Mouse (Mus musculus) limb, embryonic 14.5 days (tissue): ENCODE results near the gene Prkn. TPM values are rescaled to one million over a fixed set of nuclear protein-coding genes. Genes with fewer than 3 reads are reported as not detected.

Source experiments
- ATAC-seq: fragments of 200-750 bp; cut with Nextera tagmentation; 2 replicates; pipeline ENCODE4 v1.8.0; 2017; ENCODE audit warnings: low read depth, moderate number of reproducible peaks, moderate TSS enrichment; ENCODE audit not compliant: low FRiP score
- DNase-seq: peaks from one replicate; pipeline ENCODE4 v3.0.0-alpha.2; 2015; ENCODE audit warnings: low spot score
- H3K27ac ChIP-seq: fragments of 300-500 bp; sonication (generic); replicated peaks from 2 replicates; pipeline ENCODE4 v1.5.1; 2014; ENCODE audit warnings: low read depth, mild to moderate bottlenecking, low read length, moderate library complexity, mixed read lengths
- H3K27me3 ChIP-seq: fragments of 300-500 bp; sonication (generic); 2 replicates; pipeline ENCODE4 v1.6.1; 2014; ENCODE audit warnings: low read length, mixed read lengths; ENCODE audit not compliant: control insufficient read depth, insufficient read depth
- H3K36me3 ChIP-seq: fragments of 300-500 bp; sonication (generic); 2 replicates; pipeline ENCODE4 v1.6.1; 2014; ENCODE audit warnings: mild to moderate bottlenecking, low read length, moderate library complexity, mixed read lengths; ENCODE audit not compliant: control insufficient read depth, insufficient read depth
- H3K4me1 ChIP-seq: fragments of 300-500 bp; sonication (generic); 2 replicates; pipeline ENCODE4 v1.6.1; 2014; ENCODE audit warnings: antibody characterized with exemption, low read length, mixed read lengths; ENCODE audit not compliant: control insufficient read depth, insufficient read depth
- H3K4me2 ChIP-seq: fragments of 300-500 bp; sonication (generic); replicated peaks from 2 replicates; pipeline ENCODE4 v1.6.1; 2014; ENCODE audit warnings: low read depth, mild to moderate bottlenecking, low read length, moderate library complexity; ENCODE audit not compliant: severe bottlenecking
- H3K4me3 ChIP-seq: fragments of 300-500 bp; sonication (generic); replicated peaks from 2 replicates; pipeline ENCODE4 v1.5.1; 2014; ENCODE audit warnings: low read length
- H3K9ac ChIP-seq: fragments of 300-500 bp; sonication (generic); 2 replicates; pipeline ENCODE4 v1.6.1; 2014; ENCODE audit warnings: mild to moderate bottlenecking, low read depth, low read length, moderate library complexity; ENCODE audit not compliant: severe bottlenecking
- H3K9me3 ChIP-seq: fragments of 300-500 bp; sonication (generic); 2 replicates; pipeline ENCODE4 v1.6.1; 2016; ENCODE audit warnings: low read length; ENCODE audit not compliant: control insufficient read depth
- POLR2A ChIP-seq: fragments of 200-500 bp; IDR thresholded peaks from 2 replicates; pipeline ENCODE4 v1.8.0; 2012; ENCODE audit warnings: inconsistent platforms, mild to moderate bottlenecking, moderate library complexity, borderline replicate concordance; ENCODE audit not compliant: insufficient read depth, insufficient read length; ENCODE audit errors: extremely low read depth
- WGBS: fragments of 180-500 bp; shearing (Covaris S2); extraction: QIAGEN DNeasy Blood & Tissue Kit; methylation state at CpG from one replicate; pipeline ENCODE4 v1.1.7; 2014; 5-methylcytosine and 5-hydroxymethylcytosine counted together
- polyA plus RNA-seq, 2 experiments: library from polyadenylated mRNA; depleted of rRNA in 1 of 2; stranded (reverse) in 1 of 2; unstranded in 1 of 2; fragments of >200 nt; fragmentation: Nextera tagmentation in 1 of 2; extraction: Ambion mirVana in 1 of 2; gene quantifications; 2 replicates each; pipeline versions ENCODE4 v1.2.1 to v1.2.3; 2012 to 2014

Prkn gene
- polyA plus RNA-seq (2012; rRNA removed): 2.0 and 2.3 TPM in 2 replicates
- polyA plus RNA-seq (2014; fragmentation: Nextera tagmentation; extraction: Ambion mirVana): 1.8 and 2.7 TPM in 2 replicates

DNA sequence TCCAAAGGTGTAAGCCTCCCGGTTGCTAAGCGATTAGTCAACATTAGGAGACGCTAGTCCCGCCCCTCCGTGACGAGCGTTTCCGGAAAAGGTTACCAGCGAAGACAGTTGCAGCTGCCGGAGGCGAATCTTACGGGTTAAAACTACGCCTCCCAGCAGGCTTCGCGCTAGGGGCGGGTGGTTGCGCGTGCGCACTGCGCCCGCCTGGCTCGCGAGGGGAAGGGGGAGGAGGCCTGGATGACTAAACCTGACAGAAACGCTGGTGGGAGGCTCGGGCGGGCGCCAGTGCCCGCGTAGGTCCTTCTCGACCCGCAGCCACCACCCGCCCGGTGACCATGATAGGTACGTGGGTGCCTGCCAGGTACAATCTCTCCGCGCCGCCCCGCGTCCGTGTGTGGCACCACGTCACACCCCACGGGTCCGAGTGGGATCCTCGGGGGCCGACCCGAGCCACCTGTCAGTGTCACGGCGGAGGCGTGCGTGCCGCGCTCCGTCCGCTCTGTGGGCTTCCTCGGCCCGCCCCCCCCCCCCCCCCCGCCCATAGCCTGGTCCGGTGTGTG is at the start of gene Prkn, which contains the start of gene Pacrg:
Prkn (plus strand) TSS at position 237 of the 560 bp plus-strand sequence.
Pacrg (minus strand) TSS at position 164 of the 560 bp plus-strand sequence.
- no peaks in the 10 kb centered on the region for H3K9me3 ChIP-seq
- peak within 1 kb of the TSS; percentile 69 for H3K4me3 ChIP-seq
- peak; percentile 99 for ATAC-seq
- H3K27me3 ChIP-seq: no peaks in the 10 kb centered on the region
- TF ChIP-seq POLR2A: no peak
- no peaks in the 10 kb centered on the region for H3K36me3 ChIP-seq
- H3K27ac ChIP-seq: peak within 1 kb of the TSS; percentile 73
- peak; percentile 100 for DNase-seq
- 0% methylated on average over 19 of the region's 58 CpGs for WGBS
- H3K9ac ChIP-seq: peak within 1 kb of the TSS; percentile 72
- H3K4me1 ChIP-seq: 0 out of 2 replicates have a peak, but pooled peaks cover 4% of the 10 kb centered on the region
- peak within 1 kb of the TSS; percentile 88 for H3K4me2 ChIP-seq

DNA sequence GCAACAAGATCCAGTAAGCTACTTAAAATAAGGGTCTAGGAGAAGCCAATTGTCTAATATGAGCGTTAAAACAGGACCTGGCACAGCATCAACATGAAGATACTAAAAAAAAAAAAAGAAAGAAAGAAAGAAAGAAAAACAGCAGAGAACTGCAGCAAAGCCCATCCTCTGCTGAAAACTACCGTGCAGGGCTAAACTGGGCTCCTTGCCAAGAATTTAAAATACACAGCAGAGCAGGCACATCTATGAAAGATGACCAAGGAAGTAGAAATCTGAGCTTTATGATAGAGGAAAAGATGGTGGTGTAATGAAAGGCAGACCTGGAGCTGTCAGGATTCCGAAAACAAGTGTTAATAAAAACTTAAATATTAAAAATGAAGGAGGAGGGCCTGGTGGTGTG is 48.5 kb upstream of the Prkn start:
- Histone ChIP-seq H3K9ac (no peak overlapping the region), H3K27ac (no peak overlapping the region), H3K36me3 (no peaks in the 10 kb centered on the region), H3K4me1 (peaks cover 4% of the 10 kb centered on the region; the same call in 1 of the 2 replicates), H3K9me3 (no peaks in the 10 kb centered on the region), H3K4me3 (no peak overlapping the region), H3K27me3 (no peaks in the 10 kb centered on the region), H3K4me2 (no peak overlapping the region)
- DNase-seq (peak; percentile 66), ATAC-seq (no peak; the same call in 1 of the 2 replicates)
- TF ChIP-seq POLR2A: no peak
- 17% methylated on average over 3 of the region's 3 CpGs for WGBS

DNA sequence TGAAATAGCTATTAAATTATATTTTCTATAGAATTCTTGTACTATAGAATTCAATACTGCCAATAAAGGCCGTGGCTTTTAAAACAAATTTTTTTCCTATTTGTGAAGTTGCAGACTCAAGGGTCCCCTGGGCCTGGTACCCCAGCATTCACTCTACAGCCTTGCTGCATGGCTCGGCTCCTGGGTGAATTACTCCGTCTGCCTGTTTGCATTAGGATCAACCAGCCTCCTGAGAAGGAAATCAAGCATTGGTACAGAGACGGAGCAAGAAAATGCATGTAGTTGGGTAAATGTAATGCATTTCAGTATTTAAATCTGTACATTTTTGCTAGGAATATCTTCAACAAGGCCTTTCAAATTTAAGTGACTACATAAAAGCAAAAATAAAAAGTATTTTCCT is 33.5 kb upstream of the Prkn start:
- H3K4me2 ChIP-seq: no peak overlapping the region
- DNase-seq (no peak), ATAC-seq (no peak)
- H3K27me3 ChIP-seq: no peaks in the 10 kb centered on the region
- no peak overlapping the region for H3K27ac ChIP-seq
- H3K4me1 ChIP-seq: no peaks in the 10 kb centered on the region
- TF ChIP-seq POLR2A: no peak
- no peaks in the 10 kb centered on the region for H3K9me3 ChIP-seq
- H3K36me3 ChIP-seq: no peaks in the 10 kb centered on the region
- H3K4me3 ChIP-seq: no peak overlapping the region
- no peak overlapping the region for H3K9ac ChIP-seq
- WGBS: 67% methylated on average over 4 of the region's 4 CpGs

- H3K27ac ChIP-seq: no peak overlapping the region
- H3K4me2 ChIP-seq: no peak overlapping the region
- no peak for TF ChIP-seq POLR2A
- WGBS: 76% methylated on average over 13 of the region's 13 CpGs
- H3K4me3 ChIP-seq: no peak overlapping the region
- H3K27me3 ChIP-seq: no peaks in the 10 kb centered on the region
- H3K4me1 ChIP-seq: no peaks in the 10 kb centered on the region
- H3K9ac ChIP-seq: no peak overlapping the region
- DNase-seq (no peak), ATAC-seq (no peak)
- no peaks in the 10 kb centered on the region for H3K36me3 ChIP-seq
- H3K9me3 ChIP-seq: no peaks in the 10 kb centered on the region
Observed at GRCm38 (mm10) chr17:10807261-10807998, 32.8 kb upstream of the Prkn start.

- H3K27me3 ChIP-seq: no peaks in the 10 kb centered on the region
- H3K27ac ChIP-seq: no peak overlapping the region
- H3K4me2 ChIP-seq: no peak overlapping the region
- no peaks in the 10 kb centered on the region for H3K36me3 ChIP-seq
- H3K4me1 ChIP-seq: no peaks in the 10 kb centered on the region
- no peak for DNase-seq
- no peak overlapping the region for H3K4me3 ChIP-seq
- ATAC-seq: no peak
- TF ChIP-seq POLR2A: no peak
- H3K9me3 ChIP-seq: no peaks in the 10 kb centered on the region
- no peak overlapping the region for H3K9ac ChIP-seq
- WGBS: 71% methylated on average over 2 of the region's 2 CpGs
Observed at GRCm38 (mm10) chr17:10808571-10808970, 31.6 kb upstream of the Prkn start.
